ENCODE assay signal across 8 mouse cellular contexts in the genomic region with DNA sequence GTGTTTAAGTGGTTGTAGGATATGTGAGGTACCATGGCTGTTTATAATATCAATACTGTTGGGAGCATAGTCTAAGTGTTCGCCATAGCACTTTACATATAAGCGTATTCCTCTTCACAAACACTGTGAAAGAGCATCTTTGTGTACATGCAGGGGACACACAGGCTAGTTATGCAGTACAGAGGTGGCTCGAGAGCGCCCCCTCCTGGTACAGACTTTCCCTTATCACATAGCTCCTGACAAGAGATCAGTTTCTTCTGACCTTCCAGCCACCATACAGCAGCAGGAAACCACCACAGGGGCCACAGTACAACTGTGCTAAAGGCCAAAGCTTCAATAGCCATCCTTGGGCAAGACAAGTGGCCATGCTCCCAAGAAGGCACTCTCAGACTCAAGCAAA. TPM values are rescaled to one million over a fixed set of nuclear protein-coding genes. Genes with fewer than 3 reads are reported as not detected.
DNase-seq lines count a peak whose midpoint lies in the region; ATAC-seq and TF ChIP-seq lines count a peak whose summit lies in the region.

No protein-coding gene starts in this region.

- no peaks in the 10 kb centered on the region for H3K4me1 ChIP-seq in embryonic facial prominence, embryonic 11.5 days (ENCODE audit: control insufficient read depth, insufficient read depth, low read length)
- no peaks in the 10 kb centered on the region for H3K4me1 ChIP-seq in intestine, postnatal 0 days (replicated peaks; ENCODE audit: control insufficient read depth, insufficient read depth, low read length)

- no peak overlapping the region for H3K4me3 ChIP-seq in embryonic facial prominence, embryonic 11.5 days (ENCODE audit: low read depth, low read length)
- no peak overlapping the region for H3K4me3 ChIP-seq in intestine, postnatal 0 days (ENCODE audit: low read depth, low read length)

- H3K27ac ChIP-seq in embryonic facial prominence, embryonic 11.5 days (replicated peaks; ENCODE audit: low read depth, low read length): no peak overlapping the region
- no peak overlapping the region for H3K27ac ChIP-seq in intestine, postnatal 0 days (ENCODE audit: low read depth, low read length)

- H3K9ac ChIP-seq in embryonic facial prominence, embryonic 11.5 days (replicated peaks; ENCODE audit: low read length): no peak overlapping the region
- no peak overlapping the region for H3K9ac ChIP-seq in intestine, postnatal 0 days (ENCODE audit: low read depth, low read length)

- H3K9me3 ChIP-seq in embryonic facial prominence, embryonic 11.5 days (replicated peaks; ENCODE audit: control insufficient read depth, low read length): no peaks in the 10 kb centered on the region
- no peaks in the 10 kb centered on the region for H3K9me3 ChIP-seq in intestine, postnatal 0 days (ENCODE audit: control insufficient read depth)

- H3K4me2 ChIP-seq in embryonic facial prominence, embryonic 11.5 days (ENCODE audit: low read depth, low read length): no peak overlapping the region
- no peak overlapping the region for H3K4me2 ChIP-seq in intestine, postnatal 0 days (replicated peaks; ENCODE audit: low read depth)

- H3K36me3 ChIP-seq in embryonic facial prominence, embryonic 11.5 days (replicated peaks; ENCODE audit: control insufficient read depth, insufficient read depth, low read depth, low read length): peaks cover 8% of the 10 kb centered on the region
- H3K36me3 ChIP-seq in intestine, postnatal 0 days (ENCODE audit: control insufficient read depth, insufficient read depth): peaks cover 93% of the 10 kb centered on the region

- WGBS in embryonic facial prominence, embryonic 11.5 days: 48% methylated on average over 4 of the region's 4 CpGs
- WGBS in intestine, postnatal 0 days: 52% methylated on average over 4 of the region's 4 CpGs

- H3K27me3 ChIP-seq in embryonic facial prominence, embryonic 11.5 days (ENCODE audit: control insufficient read depth, insufficient read depth, low read length): no peaks in the 10 kb centered on the region
- no peaks in the 10 kb centered on the region for H3K27me3 ChIP-seq in intestine, postnatal 0 days (replicated peaks; ENCODE audit: control insufficient read depth, insufficient read depth, low read length)

- TF ChIP-seq CTCF in intestine, postnatal 0 days (IDR thresholded peaks at IDR 0.05; ENCODE audit: low read depth): peak; percentile 89

- no peak for DNase-seq in cerebellum, adult 11-12 months
- DNase-seq in 3T3-L1 (ENCODE audit: low read depth, low spot score): peak; percentile 83
- peak; percentile 76 for DNase-seq in adrenal gland, postnatal 10 days
- peak; percentile 70 for DNase-seq in embryonic facial prominence, embryonic 11.5 days (ENCODE audit: low spot score)
- peak; percentile 48 to 56 for DNase-seq in lung, adult 18-20 months
- peak; percentile 67 for DNase-seq in spleen, adult 12 weeks (ENCODE audit: low spot score)

- peak; percentile 40; the same call in 1 of the 2 replicates for ATAC-seq in cerebellum, adult (ENCODE audit: insufficient number of reproducible peaks, low FRiP score, low TSS enrichment)
- ATAC-seq in embryonic facial prominence, embryonic 11.5 days (replicated peaks; ENCODE audit: insufficient number of reproducible peaks, low FRiP score, low TSS enrichment, low read depth): no peak
- ATAC-seq in intestine, postnatal 0 days: 0 out of 2 replicates have a peak, but pooled peaks have one; percentile 16

RNA-seq across cellular contexts. Expression of a gene that starts 10.6 kb away (rescaled TPM):
- 10 to 100 TPM; 36.1 to 53.6 TPM for total RNA-seq in adrenal gland, postnatal 10 days (2021)
- 70.8 and 77.4 TPM in 2 replicates for polyA plus RNA-seq in embryonic facial prominence, embryonic 11.5 days (2014; fragmentation: Nextera tagmentation; extraction: Ambion mirVana)
- polyA plus RNA-seq in intestine, postnatal 0 days (2015; fragmentation: Nextera tagmentation; extraction: Ambion mirVana): 27.9 and 31.4 TPM in 2 replicates

RNA-seq across cellular contexts. Expression of a gene that starts 12.4 kb away (rescaled TPM):
- 10 to 100 TPM; 18.4 to 19.7 TPM for total RNA-seq in adrenal gland, postnatal 10 days (2021)
- 35.0 and 40.8 TPM in 2 replicates for polyA plus RNA-seq in embryonic facial prominence, embryonic 11.5 days (2014; fragmentation: Nextera tagmentation; extraction: Ambion mirVana)
- 12.5 and 13.8 TPM in 2 replicates for polyA plus RNA-seq in intestine, postnatal 0 days (2015; fragmentation: Nextera tagmentation; extraction: Ambion mirVana)

RNA-seq across cellular contexts. Expression of a gene that starts 12.6 kb away (rescaled TPM):
- 1 to 10 TPM; 1.8 to 3.0 TPM for total RNA-seq in adrenal gland, postnatal 10 days (2021)
- polyA plus RNA-seq in embryonic facial prominence, embryonic 11.5 days (2014; fragmentation: Nextera tagmentation; extraction: Ambion mirVana): 1.4 and 3.0 TPM in 2 replicates
- polyA plus RNA-seq in intestine, postnatal 0 days (2015; fragmentation: Nextera tagmentation; extraction: Ambion mirVana): 1.1 and 2.0 TPM in 2 replicates
